Mouse (Mus musculus): ENCODE measurements around the gene Klhdc1.

- no peak for TF ChIP-seq CTCF (IDR thresholded peaks at IDR 0.05; ENCODE audit: low read depth)
- no peak for TF ChIP-seq EP300 (IDR thresholded peaks at IDR 0.05; ENCODE audit: low read depth)
Measured at GRCm38 (mm10) chr12:69306333-69306732, 65.4 kb downstream of the Klhdc1 start.
